Mouse (Mus musculus) hindbrain, postnatal 0 days (tissue): ENCODE data around the gene Ect2l. TPM values are rescaled to one million over a fixed set of nuclear protein-coding genes. Genes with fewer than 3 reads are reported as not detected.
A peak's percentile ranks its signal among the peaks of the same experiment; 100 is the strongest.

ENCODE experiments used
- ATAC-seq: fragments of 200-750 bp; cut with Nextera tagmentation; 2 replicates; pipeline ENCODE4 v1.8.0; 2017; ENCODE audit warnings: mild to moderate bottlenecking, moderate TSS enrichment, moderate library complexity
- DNase-seq: peaks from one replicate; pipeline ENCODE4 v3.0.0-alpha.2; 2015; ENCODE audit warnings: low spot score
- H3K27ac ChIP-seq: fragments of 300-500 bp; sonication (generic); 2 replicates; pipeline ENCODE4 v1.5.1; 2014; ENCODE audit warnings: mild to moderate bottlenecking
- H3K27me3 ChIP-seq: fragments of 300-500 bp; sonication (generic); 2 replicates; pipeline ENCODE4 v1.6.1; 2014; ENCODE audit warnings: low read length, mixed read lengths; ENCODE audit not compliant: insufficient read depth
- H3K36me3 ChIP-seq: fragments of 300-500 bp; sonication (generic); 2 replicates; pipeline ENCODE4 v1.6.1; 2014; ENCODE audit warnings: low read length, mixed read lengths; ENCODE audit not compliant: insufficient read depth
- H3K4me1 ChIP-seq: fragments of 300-500 bp; sonication (generic); 2 replicates; pipeline ENCODE4 v1.6.1; 2014; ENCODE audit warnings: antibody characterized with exemption, low read length, mixed read lengths; ENCODE audit not compliant: insufficient read depth
- H3K4me2 ChIP-seq: fragments of 300-500 bp; sonication (generic); 2 replicates; pipeline ENCODE4 v1.6.1; 2014; ENCODE audit warnings: low read depth, mild to moderate bottlenecking, low read length, moderate library complexity, mixed read lengths
- H3K4me3 ChIP-seq: fragments of 300-500 bp; sonication (generic); 2 replicates; pipeline ENCODE4 v1.5.1; 2014; ENCODE audit warnings: low read length
- H3K9ac ChIP-seq: fragments of 300-500 bp; sonication (generic); replicated peaks from 2 replicates; pipeline ENCODE4 v1.6.1; 2014; ENCODE audit warnings: mild to moderate bottlenecking, low read length, moderate library complexity, mixed read lengths
- H3K9me3 ChIP-seq: fragments of 300-500 bp; sonication (generic); 2 replicates; pipeline ENCODE4 v1.6.1; 2016; ENCODE audit warnings: low read length, mixed read lengths
- CTCF ChIP-seq: IDR thresholded peaks from 2 replicates; pipeline ENCODE4 v1.5.1; 2016; ENCODE audit warnings: antibody characterized with exemption, control low read depth, low read depth
- WGBS: fragments of 180-500 bp; shearing (Covaris S2); extraction: QIAGEN DNeasy Blood & Tissue Kit; methylation state at CpG from one replicate; pipeline ENCODE4 v1.1.7; 2014; 5-methylcytosine and 5-hydroxymethylcytosine counted together
- polyA plus RNA-seq: library from polyadenylated mRNA; unstranded; fragments of >200 nt; fragmentation: Nextera tagmentation; extraction: Ambion mirVana; gene quantifications from 2 replicates; pipeline ENCODE4 v1.2.1, GENCODE M21; 2015
- total RNA-seq: library from RNA; depleted of rRNA; stranded (reverse); fragments of >200 nt; gene quantifications from 2 replicates; pipeline ENCODE4 v1.2.3, GENCODE M21; 2014

The Ect2l gene
- total and polyA plus RNA-seq, 2 experiments from 2014 or later, result 0.48 TPM; not detected in 1

GRCm38 (mm10) chr10:18233891-18234290, 23.2 kb upstream of the Ect2l start:
- DNase-seq, result peak; percentile 16

GRCm38 (mm10) chr10:18224386-18224785, 13.7 kb upstream of the Ect2l start:
- TF ChIP-seq CTCF, result no peak

More at GRCm38 (mm10) chr10:18233891-18234290, 23.2 kb upstream of the Ect2l start:
- peak; percentile 44 for TF ChIP-seq CTCF
- H3K27ac ChIP-seq, result no peak overlapping the region
- H3K36me3 ChIP-seq, result no peaks in the 10 kb centered on the region
- 46% methylated on average over 3 of the region's 3 CpGs for WGBS
- peak overlapping the region; percentile 84; the same call in 1 of the 2 replicates for H3K4me3 ChIP-seq
- no peaks in the 10 kb centered on the region for H3K4me1 ChIP-seq
- H3K27me3 ChIP-seq, result no peaks in the 10 kb centered on the region
- peak overlapping the region; percentile 93 for H3K4me2 ChIP-seq
- no peaks in the 10 kb centered on the region for H3K9me3 ChIP-seq
- H3K9ac ChIP-seq, result no peak overlapping the region
- no peak for ATAC-seq

GRCm38 (mm10) chr10:18219351-18219750, 8.7 kb upstream of the Ect2l start:
- no peak for DNase-seq
- Histone ChIP-seq H3K27me3 (no peaks in the 10 kb centered on the region), H3K9ac (no peak overlapping the region), H3K36me3 (no peaks in the 10 kb centered on the region), H3K4me3 (no peak overlapping the region), H3K9me3 (no peaks in the 10 kb centered on the region), H3K4me1 (no peaks in the 10 kb centered on the region), H3K27ac (no peak overlapping the region), H3K4me2 (no peak overlapping the region)
- WGBS, result 82% methylated on average over 10 of the region's 10 CpGs
- no peak for TF ChIP-seq CTCF
- ATAC-seq, result no peak

More at GRCm38 (mm10) chr10:18224386-18224785, 13.7 kb upstream of the Ect2l start:
- H3K4me2 ChIP-seq, result no peak overlapping the region
- no peaks in the 10 kb centered on the region for H3K27me3 ChIP-seq
- H3K9me3 ChIP-seq, result no peaks in the 10 kb centered on the region
- DNase-seq (no peak), ATAC-seq (no peak)
- H3K27ac ChIP-seq, result no peak overlapping the region
- H3K4me3 ChIP-seq, result no peak overlapping the region
- WGBS, result 88% methylated on average over 3 of the region's 3 CpGs
- no peaks in the 10 kb centered on the region for H3K36me3 ChIP-seq
- no peak overlapping the region for H3K9ac ChIP-seq
- H3K4me1 ChIP-seq, result no peaks in the 10 kb centered on the region

GRCm38 (mm10) chr10:18214124-18214523, 3.4 kb upstream of the Ect2l start:
- no peak for TF ChIP-seq CTCF
- no peak for ATAC-seq
- 74% methylated on average over 5 of the region's 5 CpGs for WGBS

GRCm38 (mm10) chr10:18213373-18213772, 2.7 kb upstream of the Ect2l start:
- ATAC-seq (no peak), DNase-seq (no peak)
- no peak overlapping the region for H3K4me3 ChIP-seq
- H3K27ac ChIP-seq, result no peak overlapping the region
- 86% methylated on average over 4 of the region's 4 CpGs for WGBS
- no peaks in the 10 kb centered on the region for H3K9me3 ChIP-seq
- H3K4me2 ChIP-seq, result no peak overlapping the region
- H3K36me3 ChIP-seq, result no peaks in the 10 kb centered on the region
- no peak overlapping the region for H3K9ac ChIP-seq
- no peak for TF ChIP-seq CTCF
- no peaks in the 10 kb centered on the region for H3K27me3 ChIP-seq
- H3K4me1 ChIP-seq, result no peaks in the 10 kb centered on the region

More at GRCm38 (mm10) chr10:18214124-18214523, 3.4 kb upstream of the Ect2l start:
- no peaks in the 10 kb centered on the region for H3K4me1 ChIP-seq
- no peak overlapping the region for H3K9ac ChIP-seq
- no peaks in the 10 kb centered on the region for H3K36me3 ChIP-seq
- no peak for DNase-seq
- no peaks in the 10 kb centered on the region for H3K9me3 ChIP-seq
- no peak overlapping the region for H3K4me3 ChIP-seq
- no peaks in the 10 kb centered on the region for H3K27me3 ChIP-seq
- H3K4me2 ChIP-seq, result no peak overlapping the region
- no peak overlapping the region for H3K27ac ChIP-seq

GRCm38 (mm10) chr10:18210119-18210518, 571 bp downstream of the Ect2l start:
- no peak for DNase-seq
- WGBS, result 79% methylated on average over 6 of the region's 6 CpGs
- H3K4me2 ChIP-seq, result no peak overlapping the region
- H3K27ac ChIP-seq, result no peak overlapping the region
- no peaks in the 10 kb centered on the region for H3K27me3 ChIP-seq
- H3K9me3 ChIP-seq, result no peaks in the 10 kb centered on the region
- ATAC-seq, result no peak
- no peak overlapping the region for H3K9ac ChIP-seq
- TF ChIP-seq CTCF, result no peak
- no peaks in the 10 kb centered on the region for H3K4me1 ChIP-seq
- no peaks in the 10 kb centered on the region for H3K36me3 ChIP-seq
- H3K4me3 ChIP-seq, result no peak overlapping the region

GRCm38 (mm10) chr10:18204067-18204466, 6.6 kb downstream of the Ect2l start:
- no peak overlapping the region for H3K4me2 ChIP-seq
- DNase-seq (no peak), ATAC-seq (no peak)
- no peak overlapping the region for H3K9ac ChIP-seq
- H3K27ac ChIP-seq, result no peak overlapping the region
- no peaks in the 10 kb centered on the region for H3K9me3 ChIP-seq
- no peaks in the 10 kb centered on the region for H3K36me3 ChIP-seq
- H3K4me3 ChIP-seq, result no peak overlapping the region
- 10% methylated on average over 7 of the region's 7 CpGs for WGBS
- H3K4me1 ChIP-seq, result no peaks in the 10 kb centered on the region
- no peaks in the 10 kb centered on the region for H3K27me3 ChIP-seq
- TF ChIP-seq CTCF, result no peak
